Mouse (Mus musculus) neural tube, embryonic 12.5 days (tissue): Measurements from ENCODE around the gene Ndufs7. TPM values are rescaled to one million over a fixed set of nuclear protein-coding genes. Genes with fewer than 3 reads are reported as not detected.

ENCODE experiments used
- ATAC-seq: fragments of 200-750 bp; cut with Nextera tagmentation; 2 replicates; pipeline ENCODE4 v1.8.0; 2017; ENCODE audit warnings: low read depth, mild to moderate bottlenecking, moderate TSS enrichment, moderate library complexity; ENCODE audit not compliant: low FRiP score
- H3K27ac ChIP-seq: fragments of 300-500 bp; sonication (generic); 2 replicates; pipeline ENCODE4 v1.5.1; 2016
- H3K27me3 ChIP-seq: fragments of 300-500 bp; sonication (generic); replicated peaks from 2 replicates; pipeline ENCODE4 v1.6.1; 2016; ENCODE audit warnings: mild to moderate bottlenecking
- H3K36me3 ChIP-seq: fragments of 300-500 bp; sonication (generic); 2 replicates; pipeline ENCODE4 v1.6.1; 2016; ENCODE audit warnings: mild to moderate bottlenecking
- H3K4me1 ChIP-seq: fragments of 300-500 bp; sonication (generic); 2 replicates; pipeline ENCODE4 v1.6.1; 2016
- H3K4me2 ChIP-seq: fragments of 300-500 bp; sonication (generic); replicated peaks from 2 replicates; pipeline ENCODE4 v1.6.1; 2016; ENCODE audit warnings: mild to moderate bottlenecking
- H3K4me3 ChIP-seq: fragments of 300-500 bp; sonication (generic); 2 replicates; pipeline ENCODE4 v1.5.1; 2016
- H3K9ac ChIP-seq: fragments of 300-500 bp; sonication (generic); 2 replicates; pipeline ENCODE4 v1.6.1; 2016; ENCODE audit warnings: mild to moderate bottlenecking
- H3K9me3 ChIP-seq: fragments of 300-500 bp; sonication (generic); 2 replicates; pipeline ENCODE4 v1.6.1; 2016; ENCODE audit warnings: mild to moderate bottlenecking
- WGBS: fragments of 180-500 bp; shearing (Covaris S2); methylation state at CpG from one replicate; pipeline ENCODE4 v1.1.7; 2016; 5-methylcytosine and 5-hydroxymethylcytosine counted together
- polyA plus RNA-seq: library from polyadenylated mRNA; unstranded; fragments of >200 nt; fragmentation: Nextera tagmentation; extraction: Ambion mirVana; gene quantifications from 2 replicates; pipeline ENCODE4 v1.2.1, GENCODE M21; 2016

The Ndufs7 gene
- polyA plus RNA-seq, 1 experiment from 2014 or later = 214 TPM

- H3K36me3 ChIP-seq = peaks cover 51% of the 10 kb centered on the region
- ATAC-seq = no peak
- whole genome bisulfite sequencing = 92% methylated on average over 14 of the region's 14 CpGs
- peaks cover 38% of the 10 kb centered on the region for H3K4me1 ChIP-seq
- no peak overlapping the region for H3K4me3 ChIP-seq
- peak overlapping the region; percentile 88 for H3K4me2 ChIP-seq
- H3K9me3 ChIP-seq = no peaks in the 10 kb centered on the region
- H3K9ac ChIP-seq = 0 out of 2 replicates have a peak overlapping the region, but pooled peaks have one; percentile 67
- no peaks in the 10 kb centered on the region for H3K27me3 ChIP-seq
- no peak overlapping the region for H3K27ac ChIP-seq
These were observed 10.0 kb downstream of the Ndufs7 start for GRCm38 (mm10) chr10:80258752-80259462.

GRCm38 (mm10) chr10:80259463-80259805 lies 10.5 kb downstream of the Ndufs7 start:
- no peak for ATAC-seq
- H3K27ac ChIP-seq = no peak overlapping the region
- H3K4me2 ChIP-seq = peak overlapping the region; percentile 88
- H3K36me3 ChIP-seq = peaks cover 46% of the 10 kb centered on the region
- H3K9ac ChIP-seq = peak overlapping the region; percentile 67
- 76% methylated on average over 6 of the region's 6 CpGs for WGBS
- peaks cover 38% of the 10 kb centered on the region for H3K4me1 ChIP-seq
- peak overlapping the region; percentile 46 for H3K4me3 ChIP-seq
- H3K9me3 ChIP-seq = no peaks in the 10 kb centered on the region
- no peaks in the 10 kb centered on the region for H3K27me3 ChIP-seq

GRCm38 (mm10) chr10:80259861-80260641 lies 11.1 kb downstream of the Ndufs7 start:
- 9% methylated on average over 19 of the region's 19 CpGs for WGBS
- ATAC-seq = no peak
- peaks cover 38% of the 10 kb centered on the region for H3K4me1 ChIP-seq

GRCm38 (mm10) chr10:80260642-80261584 lies 12.0 kb downstream of the Ndufs7 start, which contains the start of the genes Gamt and Dazap1:
Gene Gamt (minus strand): TSS chr10:80261012.
Gene Dazap1 (plus strand): TSS chr10:80261486.
- peaks cover 42% of the 10 kb centered on the region for H3K4me1 ChIP-seq
- peak within 1 kb of the TSS; percentile 88 for H3K4me2 ChIP-seq
- no peaks in the 10 kb centered on the region for H3K9me3 ChIP-seq
- H3K36me3 ChIP-seq = peaks cover 31% of the 10 kb centered on the region
- peak within 1 kb of the TSS; percentile 67 for H3K9ac ChIP-seq
- ATAC-seq = peak; percentile 82
- H3K4me3 ChIP-seq = peak within 1 kb of the TSS; percentile 46
- H3K27me3 ChIP-seq = no peaks in the 10 kb centered on the region
- peak within 1 kb of the TSS; percentile 83 for H3K27ac ChIP-seq
- under 1% methylated on average over 49 of the region's 49 CpGs for WGBS

More at GRCm38 (mm10) chr10:80259861-80260641, 11.1 kb downstream of the Ndufs7 start:
- Histone ChIP-seq H3K4me2 (peak overlapping the region; percentile 88), H3K9ac (peak overlapping the region; percentile 67), H3K4me3 (peak overlapping the region; percentile 46), H3K27ac (peak overlapping the region; percentile 83; the same call in 1 of the 2 replicates), H3K27me3 (no peaks in the 10 kb centered on the region), H3K9me3 (no peaks in the 10 kb centered on the region), H3K36me3 (peaks cover 40% of the 10 kb centered on the region)

- 0% methylated on average over 14 of the region's 14 CpGs for WGBS
- Histone ChIP-seq H3K9ac (peak overlapping the region; percentile 67), H3K4me1 (peaks cover 46% of the 10 kb centered on the region), H3K36me3 (peaks cover 24% of the 10 kb centered on the region), H3K27ac (peak overlapping the region; percentile 83), H3K27me3 (no peaks in the 10 kb centered on the region), H3K4me2 (peak overlapping the region; percentile 88), H3K4me3 (peak overlapping the region; percentile 46), H3K9me3 (no peaks in the 10 kb centered on the region)
- peak; percentile 28 for ATAC-seq
These were observed 12.7 kb downstream of the Ndufs7 start for GRCm38 (mm10) chr10:80261585-80261968.

- Histone ChIP-seq H3K27ac (no peak overlapping the region), H3K4me1 (peaks cover 50% of the 10 kb centered on the region), H3K36me3 (peaks cover 20% of the 10 kb centered on the region), H3K4me2 (peak overlapping the region; percentile 88), H3K4me3 (no peak overlapping the region), H3K27me3 (no peaks in the 10 kb centered on the region), H3K9me3 (no peaks in the 10 kb centered on the region), H3K9ac (no peak overlapping the region)
- 79% methylated on average over 12 of the region's 12 CpGs for WGBS
- no peak for ATAC-seq
These were observed 13.2 kb downstream of the Ndufs7 start for GRCm38 (mm10) chr10:80262169-80262568.

- peaks cover 20% of the 10 kb centered on the region for H3K36me3 ChIP-seq
- no peak overlapping the region for H3K4me2 ChIP-seq
- H3K9me3 ChIP-seq = no peaks in the 10 kb centered on the region
- H3K27ac ChIP-seq = no peak overlapping the region
- 95% methylated on average over 10 of the region's 10 CpGs for WGBS
- ATAC-seq = no peak
- no peaks in the 10 kb centered on the region for H3K27me3 ChIP-seq
- peaks cover 57% of the 10 kb centered on the region for H3K4me1 ChIP-seq
- no peak overlapping the region for H3K4me3 ChIP-seq
- no peak overlapping the region for H3K9ac ChIP-seq
These were observed 13.9 kb downstream of the Ndufs7 start for GRCm38 (mm10) chr10:80262776-80263365.

- H3K4me1 ChIP-seq = peaks cover 60% of the 10 kb centered on the region
- H3K4me3 ChIP-seq = peak overlapping the region; percentile 92
- peak overlapping the region; percentile 76 for H3K4me2 ChIP-seq
- peaks cover 7% of the 10 kb centered on the region; the same call in 1 of the 2 replicates for H3K36me3 ChIP-seq
- H3K9me3 ChIP-seq = no peaks in the 10 kb centered on the region
- no peaks in the 10 kb centered on the region for H3K27me3 ChIP-seq
- H3K9ac ChIP-seq = peak overlapping the region; percentile 98
- peak; percentile 74 for ATAC-seq
- WGBS = 2% methylated on average over 81 of the region's 81 CpGs
- H3K27ac ChIP-seq = peak overlapping the region; percentile 53; the same call in 1 of the 2 replicates
These were observed 15.6 kb downstream of the Ndufs7 start for GRCm38 (mm10) chr10:80264341-80265148.

- no peak; the same call in 1 of the 2 replicates for ATAC-seq
- Histone ChIP-seq H3K9ac (peak overlapping the region; percentile 98), H3K36me3 (peaks cover 7% of the 10 kb centered on the region; the same call in 1 of the 2 replicates), H3K27me3 (no peaks in the 10 kb centered on the region), H3K4me2 (peak overlapping the region; percentile 76), H3K9me3 (no peaks in the 10 kb centered on the region), H3K27ac (peak overlapping the region; percentile 53), H3K4me3 (peak overlapping the region; percentile 92), H3K4me1 (peaks cover 55% of the 10 kb centered on the region)
- 0% methylated on average over 18 of the region's 18 CpGs for WGBS
These were observed 16.2 kb downstream of the Ndufs7 start for GRCm38 (mm10) chr10:80265149-80265486.

- no peak for ATAC-seq
- Histone ChIP-seq H3K36me3 (peaks cover 41% of the 10 kb centered on the region), H3K9me3 (no peaks in the 10 kb centered on the region), H3K27ac (no peak overlapping the region), H3K9ac (no peak overlapping the region), H3K4me1 (peaks cover 55% of the 10 kb centered on the region), H3K4me2 (no peak overlapping the region), H3K27me3 (no peaks in the 10 kb centered on the region), H3K4me3 (no peak overlapping the region)
- WGBS = 92% methylated on average over 2 of the region's 2 CpGs
These were observed 21.2 kb downstream of the Ndufs7 start for GRCm38 (mm10) chr10:80270099-80270498.
